Mouse (Mus musculus) hindbrain, embryonic 16.5 days (tissue): Measurements from ENCODE around the gene Des. TPM values are rescaled to one million over a fixed set of nuclear protein-coding genes. Genes with fewer than 3 reads are reported as not detected.

Source experiments
- ATAC-seq: fragments of 200-750 bp; cut with Nextera tagmentation; 2 replicates; pipeline ENCODE4 v1.8.0; 2017; ENCODE audit warnings: moderate TSS enrichment, moderate library complexity
- H3K27ac ChIP-seq: fragments of 300-500 bp; sonication (generic); 2 replicates; pipeline ENCODE4 v1.5.1; 2014; ENCODE audit warnings: low read depth, mild to moderate bottlenecking, control low read depth, low read length, moderate library complexity
- H3K27me3 ChIP-seq: fragments of 300-500 bp; sonication (generic); replicated peaks from 2 replicates; pipeline ENCODE4 v1.6.1; 2014; ENCODE audit warnings: low read length; ENCODE audit not compliant: control insufficient read depth, insufficient read depth
- H3K36me3 ChIP-seq: fragments of 300-500 bp; sonication (generic); 2 replicates; pipeline ENCODE4 v1.6.1; 2014; ENCODE audit warnings: mild to moderate bottlenecking, low read length, moderate library complexity, mixed read lengths; ENCODE audit not compliant: control insufficient read depth, insufficient read depth
- H3K4me1 ChIP-seq: fragments of 300-500 bp; sonication (generic); 2 replicates; pipeline ENCODE4 v1.6.1; 2014; ENCODE audit warnings: low read depth, low read length; ENCODE audit not compliant: control insufficient read depth, insufficient read depth
- H3K4me2 ChIP-seq: fragments of 300-500 bp; sonication (generic); 2 replicates; pipeline ENCODE4 v1.6.1; 2014; ENCODE audit warnings: mild to moderate bottlenecking, low read length, control low read depth, moderate library complexity
- H3K4me3 ChIP-seq: fragments of 300-500 bp; sonication (generic); 2 replicates; pipeline ENCODE4 v1.5.1; 2014; ENCODE audit warnings: mild to moderate bottlenecking, low read length, control low read depth, moderate library complexity
- H3K9ac ChIP-seq: fragments of 300-500 bp; sonication (generic); 2 replicates; pipeline ENCODE4 v1.6.1; 2014; ENCODE audit warnings: low read depth, mild to moderate bottlenecking, control low read depth, low read length, moderate library complexity
- H3K9me3 ChIP-seq: fragments of 300-500 bp; sonication (generic); 2 replicates; pipeline ENCODE4 v1.6.1; 2014; ENCODE audit warnings: mild to moderate bottlenecking, low read length, moderate library complexity; ENCODE audit not compliant: control insufficient read depth
- WGBS: fragments of 180-500 bp; shearing (Covaris S2); extraction: QIAGEN DNeasy Blood & Tissue Kit; methylation state at CpG from one replicate; pipeline ENCODE4 v1.1.7; 2014; 5-methylcytosine and 5-hydroxymethylcytosine counted together
- polyA plus RNA-seq: library from polyadenylated mRNA; unstranded; fragments of >200 nt; fragmentation: Nextera tagmentation; extraction: Ambion mirVana; gene quantifications from 2 replicates; pipeline ENCODE4 v1.2.1, GENCODE M21; 2015

The Des gene
- polyA plus RNA-seq, 1 experiment from 2014 or later = 1.7 TPM

- no peak overlapping the region for H3K27ac ChIP-seq
- H3K4me2 ChIP-seq = no peak overlapping the region
- 89% methylated on average over 3 of the region's 3 CpGs for WGBS
- H3K27me3 ChIP-seq = no peaks in the 10 kb centered on the region
- no peaks in the 10 kb centered on the region for H3K9me3 ChIP-seq
- peaks cover 28% of the 10 kb centered on the region for H3K36me3 ChIP-seq
- no peak overlapping the region for H3K9ac ChIP-seq
- no peak for ATAC-seq
- no peaks in the 10 kb centered on the region for H3K4me1 ChIP-seq
- H3K4me3 ChIP-seq = no peak overlapping the region
These were observed 45.4 kb downstream of the Des start for GRCm38 (mm10) chr1:75405547-75405946.

DNA sequence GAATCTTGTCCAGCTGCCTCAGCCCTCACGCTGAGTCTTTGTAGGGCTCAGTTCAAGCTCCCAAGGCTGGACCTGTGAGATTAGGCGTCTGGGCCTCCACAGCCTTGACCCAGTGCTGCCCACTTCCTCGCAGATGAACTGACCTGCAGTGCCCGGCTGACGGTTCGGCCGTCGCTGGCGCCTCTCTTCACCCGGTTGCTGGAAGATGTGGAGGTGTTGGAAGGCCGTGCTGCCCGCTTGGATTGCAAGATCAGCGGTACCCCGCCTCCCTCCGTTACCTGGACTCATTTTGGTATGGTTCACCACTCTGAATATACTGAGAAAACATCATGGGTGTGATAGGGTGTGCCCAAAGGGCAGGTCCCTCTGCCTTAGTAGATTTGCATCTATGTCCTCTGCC is 46.0 kb downstream of the Des start:
- no peak overlapping the region for H3K27ac ChIP-seq
- no peak for ATAC-seq
- H3K27me3 ChIP-seq = no peaks in the 10 kb centered on the region
- no peaks in the 10 kb centered on the region for H3K9me3 ChIP-seq
- H3K4me3 ChIP-seq = no peak overlapping the region
- no peaks in the 10 kb centered on the region for H3K4me1 ChIP-seq
- WGBS = 94% methylated on average over 15 of the region's 15 CpGs
- no peak overlapping the region for H3K9ac ChIP-seq
- H3K4me2 ChIP-seq = no peak overlapping the region
- peaks cover 27% of the 10 kb centered on the region for H3K36me3 ChIP-seq

GRCm38 (mm10) chr1:75407056-75407455 is 46.9 kb downstream of the Des start:
- WGBS = 94% methylated on average over 9 of the region's 9 CpGs
- H3K36me3 ChIP-seq = peaks cover 20% of the 10 kb centered on the region; the same call in 1 of the 2 replicates

GRCm38 (mm10) chr1:75408210-75408609 is 48.1 kb downstream of the Des start:
- Histone ChIP-seq H3K9ac (no peak overlapping the region), H3K4me3 (no peak overlapping the region), H3K27me3 (no peaks in the 10 kb centered on the region), H3K4me2 (no peak overlapping the region), H3K27ac (no peak overlapping the region), H3K9me3 (no peaks in the 10 kb centered on the region), H3K4me1 (no peaks in the 10 kb centered on the region), H3K36me3 (peaks cover 16% of the 10 kb centered on the region; the same call in 1 of the 2 replicates)
- ATAC-seq = no peak
- 71% methylated on average over 4 of the region's 4 CpGs for WGBS

More at GRCm38 (mm10) chr1:75407056-75407455, 46.9 kb downstream of the Des start:
- H3K27me3 ChIP-seq = no peaks in the 10 kb centered on the region
- H3K4me1 ChIP-seq = no peaks in the 10 kb centered on the region
- H3K4me2 ChIP-seq = no peak overlapping the region
- no peak overlapping the region for H3K27ac ChIP-seq
- no peak for ATAC-seq
- no peaks in the 10 kb centered on the region for H3K9me3 ChIP-seq
- no peak overlapping the region for H3K4me3 ChIP-seq
- no peak overlapping the region for H3K9ac ChIP-seq

- Histone ChIP-seq H3K36me3 (peaks cover 13% of the 10 kb centered on the region), H3K4me2 (no peak overlapping the region), H3K9ac (no peak overlapping the region), H3K27ac (no peak overlapping the region), H3K27me3 (no peaks in the 10 kb centered on the region), H3K4me3 (no peak overlapping the region), H3K9me3 (no peaks in the 10 kb centered on the region), H3K4me1 (no peaks in the 10 kb centered on the region)
- ATAC-seq = no peak
- 94% methylated on average over 7 of the region's 7 CpGs for WGBS
These were observed 49.8 kb downstream of the Des start for GRCm38 (mm10) chr1:75409950-75410349.

DNA sequence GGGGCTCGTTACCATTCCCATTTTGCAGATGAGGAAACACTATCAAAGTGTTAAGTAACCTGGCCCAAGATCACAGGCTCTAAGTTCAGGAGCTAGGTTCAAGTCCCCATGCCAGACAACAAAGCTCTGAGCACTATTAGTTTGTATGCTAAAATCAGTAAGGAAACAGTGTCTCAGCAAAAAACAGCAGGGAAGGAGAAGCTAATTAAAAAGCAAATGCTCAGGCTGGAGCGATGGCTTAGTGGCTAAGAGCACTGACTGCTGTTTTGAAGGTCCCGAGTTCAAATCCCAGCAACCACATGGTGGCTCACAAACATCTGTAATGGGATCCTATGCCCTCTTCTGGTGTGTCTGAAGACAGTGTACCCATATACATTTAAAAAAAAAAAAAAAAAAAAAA is 52.1 kb downstream of the Des start:
- H3K4me2 ChIP-seq = no peak overlapping the region
- ATAC-seq = no peak
- H3K4me1 ChIP-seq = no peaks in the 10 kb centered on the region
- no peaks in the 10 kb centered on the region for H3K27me3 ChIP-seq
- peaks cover 7% of the 10 kb centered on the region; the same call in 1 of the 2 replicates for H3K36me3 ChIP-seq
- no peaks in the 10 kb centered on the region for H3K9me3 ChIP-seq
- 94% methylated on average over 3 of the region's 3 CpGs for WGBS
- no peak overlapping the region for H3K27ac ChIP-seq
- H3K4me3 ChIP-seq = no peak overlapping the region
- no peak overlapping the region for H3K9ac ChIP-seq

GRCm38 (mm10) chr1:75413749-75414148 is 53.6 kb downstream of the Des start:
- H3K27ac ChIP-seq = no peak overlapping the region
- H3K27me3 ChIP-seq = no peaks in the 10 kb centered on the region
- no peak overlapping the region for H3K9ac ChIP-seq
- no peaks in the 10 kb centered on the region for H3K9me3 ChIP-seq
- H3K4me2 ChIP-seq = no peak overlapping the region
- peaks cover 7% of the 10 kb centered on the region; the same call in 1 of the 2 replicates for H3K36me3 ChIP-seq
- WGBS = 57% methylated on average over 3 of the region's 3 CpGs
- no peaks in the 10 kb centered on the region for H3K4me1 ChIP-seq
- ATAC-seq = no peak
- H3K4me3 ChIP-seq = no peak overlapping the region

Other genes with a start within 250 kb of the Des start
- gene Nhej1, start 235.1 kb upstream of the Des start, polyA plus RNA-seq = 6.6 and 7.2 TPM in 2 replicates
- gene Slc23a3, start 226.4 kb upstream of the Des start, polyA plus RNA-seq = not detected in 2 replicates
- 42.3 and 51.7 TPM in 2 replicates for gene Cnppd1, start 217.6 kb upstream of the Des start, polyA plus RNA-seq
- 139 and 144 TPM in 2 replicates for gene Retreg2, start 217.6 kb upstream of the Des start, polyA plus RNA-seq
- gene Zfand2b, start 191.7 kb upstream of the Des start, polyA plus RNA-seq = 39.9 and 43.4 TPM in 2 replicates
- 53.9 and 57.6 TPM in 2 replicates for gene Abcb6, start 179.9 kb upstream of the Des start, polyA plus RNA-seq
- 26.9 and 27.8 TPM in 2 replicates for gene Ankzf1, start 168.2 kb upstream of the Des start, polyA plus RNA-seq
- gene Atg9a, start 168.1 kb upstream of the Des start, polyA plus RNA-seq = 62.1 and 70.5 TPM in 2 replicates
- 20.1 and 21.1 TPM in 2 replicates for gene Glb1l, start 149.5 kb upstream of the Des start, polyA plus RNA-seq
- 144 and 145 TPM in 2 replicates for gene Stk16, start 149.5 kb upstream of the Des start, polyA plus RNA-seq
- gene Tuba4a, start 140.5 kb upstream of the Des start, polyA plus RNA-seq = 45.5 and 74.1 TPM in 2 replicates
- gene A630095N17Rik, start 128.2 kb upstream of the Des start, polyA plus RNA-seq = 0.26 TPM in 1 of 2 replicates, not detected in the other
- gene Dnajb2, start 123.9 kb upstream of the Des start, polyA plus RNA-seq = 86.3 and 98.0 TPM in 2 replicates
- 36.9 and 40.6 TPM in 2 replicates for gene Ptprn, start 95.8 kb upstream of the Des start, polyA plus RNA-seq
- 251 and 327 TPM in 2 replicates for gene Resp18, start 81.9 kb upstream of the Des start, polyA plus RNA-seq
- gene Dnpep, start 42.3 kb upstream of the Des start, polyA plus RNA-seq = 149 and 150 TPM in 2 replicates
- gene Speg, start 15.0 kb downstream of the Des start, polyA plus RNA-seq = 20.3 and 20.4 TPM in 2 replicates
- 77.8 and 78.4 TPM in 2 replicates for gene Gmppa, start 75.6 kb downstream of the Des start, polyA plus RNA-seq
- gene Asic4, start 90.1 kb downstream of the Des start, polyA plus RNA-seq = 20.3 and 21.6 TPM in 2 replicates
- gene Chpf, start 119.0 kb downstream of the Des start, polyA plus RNA-seq = 42.1 and 46.4 TPM in 2 replicates
- gene Tmem198, start 119.2 kb downstream of the Des start, polyA plus RNA-seq = 50.5 and 52.5 TPM in 2 replicates
- gene Obsl1, start 146.1 kb downstream of the Des start, polyA plus RNA-seq = 25.4 and 26.1 TPM in 2 replicates
- gene Inha, start 146.7 kb downstream of the Des start, polyA plus RNA-seq = 17.9 and 18.7 TPM in 2 replicates
- gene Stk11ip, start 161.2 kb downstream of the Des start, polyA plus RNA-seq = 20.4 and 23.9 TPM in 2 replicates
- gene Slc4a3, start 185.9 kb downstream of the Des start, polyA plus RNA-seq = 84.9 and 85.4 TPM in 2 replicates